Mouse (Mus musculus) thymus, postnatal 4 days (tissue): ENCODE data around the gene Fbxo41.
A peak's percentile ranks its signal among the peaks of the same experiment; 100 is the strongest.
"Not testable (repeated sequence)": the region's sequence is repeated elsewhere in the genome, so short reads cannot be mapped to it uniquely, and the experiment has no call there.

Experiments used
- DNase-seq: peaks from one replicate; pipeline ENCODE4 v3.0.0; 2021

Gene Fbxo41

DNA sequence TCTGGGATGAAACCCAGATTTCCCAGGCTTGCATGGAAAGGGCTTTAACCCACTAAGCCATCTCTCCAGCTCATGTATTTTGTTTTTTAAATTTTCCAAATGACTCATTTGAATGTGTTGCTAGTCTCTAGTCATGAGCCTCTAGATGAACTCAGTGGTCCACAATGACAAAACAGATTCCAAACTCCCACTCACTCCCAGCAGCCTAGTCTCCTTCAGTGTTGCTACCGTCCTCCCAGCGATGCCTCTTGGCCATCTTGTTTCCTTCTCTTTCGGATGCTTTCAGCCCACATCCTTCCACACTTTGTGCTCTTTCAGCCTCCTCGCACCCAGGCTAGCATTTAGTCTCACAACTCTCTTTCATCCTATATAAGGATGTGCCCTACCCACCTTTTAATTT lies 12.5 kb downstream of the Fbxo41 start:
- DNase-seq: no peak

DNA sequence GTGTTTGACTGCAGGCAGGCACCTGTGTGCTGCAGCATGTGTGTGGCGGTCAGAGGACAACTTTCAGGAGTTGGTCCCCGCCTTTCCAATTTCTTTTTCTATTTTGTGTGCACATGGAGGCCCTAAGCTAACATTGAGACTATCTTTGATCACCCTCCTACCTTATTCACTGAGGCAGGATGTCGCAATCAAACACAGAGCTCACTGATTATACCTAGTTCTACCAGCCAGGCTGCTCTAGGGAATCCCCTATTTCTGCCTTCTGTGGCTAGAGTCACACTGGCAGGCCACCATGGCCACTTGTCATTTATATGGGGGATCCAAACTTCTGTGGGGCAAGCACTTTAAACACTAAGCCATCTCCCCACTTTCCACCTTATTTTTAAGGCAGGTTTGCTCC lies 13.1 kb downstream of the Fbxo41 start:
- no peak for DNase-seq

DNA sequence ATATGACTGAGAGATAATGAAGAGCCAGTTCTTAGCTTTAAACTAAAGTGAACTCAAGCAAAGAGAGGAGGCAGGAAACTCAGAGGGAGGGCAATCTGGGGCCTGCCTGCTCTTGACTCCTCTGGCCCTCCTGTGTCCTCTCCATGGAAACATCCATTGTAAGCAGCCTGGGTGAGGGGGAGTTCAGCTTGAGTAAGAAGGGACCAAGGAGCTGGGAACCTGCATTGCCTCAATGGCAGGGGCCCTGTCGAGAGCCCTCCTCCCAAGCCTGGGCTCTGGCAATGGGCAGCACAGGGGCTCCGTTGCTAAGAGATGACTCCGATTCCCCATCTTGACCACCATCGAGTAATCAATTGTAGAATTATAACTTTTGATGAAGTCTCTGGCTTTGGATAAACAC lies 14.3 kb downstream of the Fbxo41 start:
- no peak for DNase-seq

DNA sequence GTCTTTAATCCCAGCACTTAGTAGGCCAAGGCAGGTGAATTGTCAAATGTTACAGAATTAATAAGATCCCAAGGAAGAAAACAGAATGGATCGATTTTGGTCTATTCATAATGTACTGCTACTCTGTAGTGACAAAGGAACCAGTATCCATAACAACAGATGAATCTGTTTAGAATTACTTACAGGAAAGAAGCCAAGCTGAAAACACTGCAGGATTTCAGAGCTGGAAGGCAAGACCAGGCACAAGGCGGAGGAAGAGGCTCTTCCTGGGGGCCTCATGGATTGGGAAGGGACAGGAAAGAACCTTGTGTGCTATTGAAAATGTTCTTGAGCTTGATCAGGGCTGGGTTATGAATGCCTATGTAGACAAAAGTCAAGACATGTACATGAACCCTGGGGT lies 17.1 kb downstream of the Fbxo41 start:
- DNase-seq: no peak

DNA sequence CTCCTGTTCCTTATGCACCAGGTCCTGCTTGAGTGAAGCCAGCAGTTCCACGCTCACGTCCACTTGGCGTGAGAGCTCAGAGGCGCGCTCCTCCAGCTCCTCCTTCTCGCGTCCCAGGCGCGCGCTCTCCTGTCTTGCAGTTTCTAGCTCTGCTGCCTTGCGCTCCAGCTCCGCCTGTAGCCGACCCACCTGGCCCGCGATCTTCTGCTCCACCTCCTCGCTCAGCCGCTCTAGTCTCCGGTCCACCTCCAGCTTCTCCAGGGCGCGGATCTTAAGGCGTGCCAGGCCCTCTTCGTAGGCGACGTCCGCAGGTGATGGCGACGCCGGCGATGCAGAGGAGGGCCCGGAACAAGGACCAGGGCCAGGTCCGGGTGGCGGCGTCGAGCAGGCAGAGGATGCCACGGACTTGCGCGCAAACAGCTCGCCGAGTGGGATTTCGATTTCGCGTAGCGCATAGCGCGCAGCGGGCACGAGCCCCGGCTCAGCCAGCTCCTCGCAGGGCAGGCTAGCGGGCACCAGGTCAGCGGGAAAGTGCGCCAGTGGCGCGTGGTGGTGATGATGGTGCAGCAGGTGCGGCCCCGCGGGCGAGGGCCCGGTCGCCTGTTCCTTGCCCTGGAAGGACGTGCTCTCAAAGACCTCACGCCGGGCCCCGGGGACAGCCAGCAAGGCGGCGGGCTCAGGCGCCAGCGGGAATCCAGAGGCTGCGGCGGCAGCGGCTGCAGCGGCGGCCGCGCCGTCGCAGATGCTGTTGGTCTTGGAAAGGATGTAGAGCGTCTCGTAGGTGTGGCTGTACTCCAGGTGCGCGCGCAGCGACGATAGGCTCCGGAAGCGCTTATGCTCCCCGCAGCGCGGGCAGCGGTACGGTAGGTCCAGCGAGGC lies 18.7 kb downstream of the Fbxo41 start:
- peak; percentile 62 for DNase-seq

DNA sequence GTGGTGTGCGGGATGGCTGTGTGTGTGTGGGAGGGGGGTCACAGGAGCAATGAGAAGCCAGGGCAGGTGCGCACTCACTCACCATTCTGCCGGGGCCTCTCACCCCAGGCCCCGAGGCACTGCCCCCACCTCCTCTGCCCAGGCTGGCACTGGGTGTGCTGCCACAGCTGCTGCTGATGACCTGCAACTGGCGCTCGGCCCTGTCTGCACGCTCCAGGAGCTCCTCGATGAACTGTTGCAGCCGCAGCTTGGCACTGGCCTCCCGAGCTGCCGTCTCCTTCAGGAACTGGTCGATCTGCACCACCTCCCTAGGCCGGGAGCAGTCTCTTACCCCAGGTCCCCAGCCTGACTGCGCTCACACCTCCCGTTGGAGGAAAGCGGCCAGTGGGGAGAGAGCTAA lies 22.1 kb downstream of the Fbxo41 start:
- no peak for DNase-seq

DNA sequence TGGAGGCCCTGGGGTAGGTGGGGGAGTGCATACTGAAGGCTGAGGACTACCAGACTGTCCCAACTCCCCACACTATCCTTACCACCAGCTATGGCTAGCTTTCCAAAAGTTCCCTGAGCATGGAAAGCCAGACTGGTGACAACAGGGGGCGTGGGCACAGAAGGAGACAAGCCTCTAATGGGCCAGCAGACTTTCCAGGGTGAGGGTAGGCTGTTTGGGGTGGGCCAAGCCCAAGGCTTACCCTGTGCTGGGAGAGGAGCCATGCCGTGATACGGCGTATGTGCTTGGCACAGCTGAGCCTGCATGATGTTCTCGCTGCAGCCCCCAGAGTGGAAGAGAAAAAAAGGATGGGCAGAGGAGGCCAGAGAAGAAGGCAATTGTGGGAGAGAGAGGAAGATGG lies 22.8 kb downstream of the Fbxo41 start:
- DNase-seq: no peak

DNA sequence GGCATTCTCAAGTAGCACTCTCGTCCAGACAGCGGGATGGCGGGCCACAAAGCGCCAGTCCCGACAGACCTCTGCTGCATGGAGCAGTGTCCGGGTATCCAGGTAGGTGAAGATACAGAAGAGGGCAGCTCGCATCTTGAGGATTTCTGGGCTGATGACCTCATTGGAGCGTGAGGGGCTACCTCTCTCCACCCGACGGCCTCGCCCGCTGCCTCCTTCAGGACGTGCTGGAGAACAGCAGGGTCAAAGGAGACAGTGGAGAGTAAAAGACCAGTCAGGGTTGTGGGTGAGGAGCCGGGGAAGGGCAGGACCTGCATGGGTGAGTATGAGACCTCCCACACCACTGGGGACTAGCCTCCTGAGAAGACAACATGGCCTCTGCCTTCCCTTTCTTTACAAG lies 24.4 kb downstream of the Fbxo41 start:
- DNase-seq: no peak

DNA sequence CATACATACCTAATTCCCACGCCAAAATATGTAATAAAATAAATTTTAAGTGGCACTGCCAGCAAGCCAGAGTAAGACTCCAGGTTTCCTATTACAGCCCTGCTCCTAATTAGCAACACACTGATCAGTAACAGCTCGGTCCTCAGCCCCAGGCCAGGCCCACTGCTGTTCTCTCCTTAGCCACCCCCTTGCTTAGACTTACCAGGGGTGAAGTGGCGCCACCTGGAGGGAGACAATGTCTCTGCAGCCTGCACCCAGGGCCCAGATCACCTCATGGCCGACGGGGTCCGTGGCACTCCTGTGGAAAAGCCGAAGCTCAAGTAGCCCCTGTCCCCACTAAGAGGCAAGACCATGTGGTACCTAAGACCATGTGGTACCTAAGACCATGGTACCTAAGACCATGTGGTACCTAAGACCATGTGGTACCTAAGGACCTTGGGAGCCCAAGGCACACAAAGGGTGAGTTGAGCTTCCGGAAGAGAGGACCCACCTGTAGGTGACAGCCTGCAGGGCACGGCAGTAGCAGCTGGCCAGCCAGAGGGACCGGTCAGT lies 25.4 kb downstream of the Fbxo41 start:
- DNase-seq: peak; percentile 69

DNA sequence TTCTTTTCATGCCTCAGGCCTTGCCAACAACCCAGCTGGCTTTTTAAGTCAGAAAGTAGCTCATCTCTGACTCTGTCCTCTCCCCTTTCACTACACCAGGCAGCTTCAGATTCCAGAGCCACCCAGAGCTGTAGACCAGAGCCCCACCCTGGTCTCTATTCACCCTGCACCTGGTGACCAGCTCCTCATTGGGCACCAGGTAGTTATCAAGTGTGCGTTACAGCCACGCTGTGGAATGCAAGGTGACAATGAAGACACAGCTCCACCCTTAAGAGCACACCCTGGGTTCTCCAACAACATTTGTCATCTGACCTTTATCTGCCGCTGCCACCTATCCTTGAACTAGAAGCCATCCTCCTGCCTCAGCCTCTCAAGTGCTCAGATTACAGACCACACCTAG lies 27.2 kb downstream of the Fbxo41 start:
- no peak for DNase-seq

DNA sequence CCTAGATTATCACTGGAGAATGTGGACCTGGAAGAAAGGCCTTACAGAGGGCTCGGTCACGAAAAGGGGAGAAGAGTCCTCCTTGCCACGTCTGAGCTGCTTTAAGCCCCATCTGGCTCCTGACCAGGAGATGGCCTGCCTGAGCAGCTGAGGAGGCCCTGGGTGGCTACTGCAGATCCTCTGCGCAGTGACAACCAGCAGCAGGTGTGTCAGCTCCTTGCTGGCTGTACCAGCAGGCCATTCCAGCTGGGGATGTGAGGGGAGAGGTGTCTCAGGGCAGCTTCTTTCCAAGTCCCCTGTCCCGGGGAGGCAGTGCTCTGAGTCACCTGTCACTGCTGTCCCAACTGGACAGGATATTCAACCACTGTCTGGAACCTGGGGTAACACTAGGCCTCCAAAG lies 30.3 kb downstream of the Fbxo41 start:
- no peak for DNase-seq

DNA sequence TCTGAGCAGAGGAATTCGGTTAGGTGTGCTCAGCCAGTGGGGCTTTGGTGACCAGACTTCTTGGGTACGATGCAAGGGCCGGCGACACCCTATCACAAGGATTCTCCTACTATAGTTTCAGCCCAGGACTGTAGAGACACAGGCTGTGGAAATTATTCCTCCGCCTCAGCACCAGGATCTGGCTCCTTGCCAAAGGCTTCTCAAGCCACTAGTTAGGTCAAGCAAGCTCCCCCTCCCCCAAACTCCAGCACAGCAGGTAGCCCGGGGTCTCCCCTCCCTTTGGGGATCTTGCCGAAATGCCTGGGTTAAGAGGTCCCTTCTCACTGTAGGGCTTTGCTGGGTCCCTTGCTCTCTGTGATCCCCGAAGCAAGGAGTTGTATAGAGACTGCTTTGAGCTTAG lies 30.8 kb downstream of the Fbxo41 start:
- no peak for DNase-seq

DNA sequence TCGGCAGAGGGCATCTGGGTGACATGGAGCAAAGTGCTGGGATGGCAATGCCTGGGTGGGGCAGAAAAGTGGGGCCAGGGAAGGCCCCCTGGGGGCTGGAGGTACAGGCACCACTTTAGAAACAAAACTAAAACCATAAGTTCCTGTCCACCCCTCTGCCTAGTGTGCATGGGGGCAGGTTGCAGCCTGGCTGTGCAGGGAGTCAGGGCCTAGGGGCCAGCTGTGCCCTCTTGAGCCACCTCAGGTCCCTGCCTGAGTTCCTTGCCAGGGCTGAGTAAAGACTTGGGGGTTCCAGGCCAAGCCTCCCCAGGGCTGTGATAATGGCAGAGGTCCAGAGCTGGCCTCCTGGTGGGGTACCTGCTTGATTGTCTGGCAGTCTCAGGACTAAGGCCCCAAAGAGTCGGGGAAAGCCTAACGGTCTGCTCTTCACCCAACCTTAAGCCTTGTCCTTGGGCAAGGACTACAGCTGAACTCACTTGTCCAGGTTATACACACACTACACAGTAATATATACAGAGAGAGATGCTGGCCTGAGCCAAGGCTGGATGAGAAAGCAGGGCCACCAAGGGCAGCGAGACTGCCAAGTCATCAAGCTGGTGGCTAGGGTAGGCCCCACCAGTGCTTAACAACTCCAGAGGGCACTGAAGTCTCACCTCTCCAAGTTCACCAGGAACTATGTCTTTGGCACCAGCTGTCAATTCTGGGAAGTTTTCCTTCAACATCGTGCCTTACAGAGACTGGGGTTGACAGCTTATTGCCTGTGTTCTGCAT lies 32.9 kb downstream of the Fbxo41 start:
- DNase-seq: no peak

DNA sequence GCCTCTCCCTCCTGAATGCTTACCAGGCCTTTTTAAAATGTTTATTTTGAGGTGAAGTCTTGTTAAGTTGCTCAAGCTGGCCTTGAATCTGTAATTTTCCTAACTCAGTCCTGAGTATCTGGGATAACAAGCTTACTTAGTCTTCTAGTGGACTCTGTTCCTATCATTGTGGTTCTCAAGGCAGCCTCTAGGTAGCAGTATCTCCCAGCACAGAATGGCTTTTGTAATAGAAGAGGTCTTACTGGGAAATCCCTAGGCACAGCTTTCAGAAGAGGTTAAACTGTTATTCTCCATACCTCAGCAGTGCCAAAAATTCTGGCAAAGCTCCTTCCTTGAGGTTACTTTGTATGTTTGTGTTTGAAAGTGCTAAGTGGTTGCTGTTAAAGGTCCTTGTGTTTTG lies 37.4 kb downstream of the Fbxo41 start:
- DNase-seq: no peak

DNA sequence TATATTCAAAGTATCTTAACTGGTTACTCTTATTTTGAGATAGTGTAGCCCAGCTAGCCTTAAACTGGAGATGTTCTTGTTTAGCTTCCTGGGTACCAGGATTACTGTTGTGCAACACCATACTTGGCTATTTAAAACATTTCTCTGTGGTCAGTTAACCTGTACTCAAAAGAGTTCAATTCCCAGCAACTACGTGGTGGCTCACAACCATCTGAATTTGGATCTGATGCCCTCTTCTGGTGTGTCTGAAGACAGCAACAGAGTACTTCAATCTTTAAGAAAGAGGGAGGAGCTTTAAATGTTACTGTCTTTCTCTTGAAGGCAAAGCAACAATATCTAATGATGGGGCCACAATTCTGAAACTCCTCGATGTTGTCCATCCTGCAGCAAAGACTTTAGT lies 43.2 kb downstream of the Fbxo41 start:
- DNase-seq: no peak

DNA sequence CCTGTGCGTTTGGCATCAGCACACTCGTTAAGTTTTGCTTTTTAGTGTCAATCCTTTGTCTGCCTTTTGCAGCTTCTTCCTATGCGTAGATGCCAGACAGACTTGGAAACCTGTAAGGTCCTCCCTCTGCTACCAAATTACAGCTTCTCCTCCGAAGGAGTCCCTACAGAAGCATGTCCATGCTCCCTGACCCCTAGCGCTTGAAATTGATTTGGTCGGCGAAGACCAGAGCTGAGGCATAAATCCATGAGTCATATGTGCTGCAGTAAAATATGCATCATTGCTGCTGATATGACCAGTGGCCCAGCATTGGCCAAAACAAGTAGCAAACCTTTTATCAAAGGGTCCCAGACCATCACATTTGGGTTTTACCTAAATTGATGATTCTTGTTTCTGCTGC lies 50.0 kb downstream of the Fbxo41 start:
- DNase-seq: no peak

DNA sequence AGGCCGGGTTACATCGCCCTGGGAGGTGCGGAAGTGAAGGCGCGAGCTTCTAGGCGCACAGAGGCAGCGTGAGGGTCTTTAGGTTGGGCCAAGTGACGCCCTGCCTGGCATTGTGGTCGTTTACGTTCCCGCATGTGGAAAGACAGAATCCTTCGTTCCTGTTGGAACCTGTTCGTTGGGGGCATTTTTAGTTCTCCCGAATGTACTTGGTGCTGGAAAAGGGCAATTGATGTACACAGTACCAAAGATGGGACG lies 50.5 kb downstream of the Fbxo41 start:
- no peak for DNase-seq

DNA sequence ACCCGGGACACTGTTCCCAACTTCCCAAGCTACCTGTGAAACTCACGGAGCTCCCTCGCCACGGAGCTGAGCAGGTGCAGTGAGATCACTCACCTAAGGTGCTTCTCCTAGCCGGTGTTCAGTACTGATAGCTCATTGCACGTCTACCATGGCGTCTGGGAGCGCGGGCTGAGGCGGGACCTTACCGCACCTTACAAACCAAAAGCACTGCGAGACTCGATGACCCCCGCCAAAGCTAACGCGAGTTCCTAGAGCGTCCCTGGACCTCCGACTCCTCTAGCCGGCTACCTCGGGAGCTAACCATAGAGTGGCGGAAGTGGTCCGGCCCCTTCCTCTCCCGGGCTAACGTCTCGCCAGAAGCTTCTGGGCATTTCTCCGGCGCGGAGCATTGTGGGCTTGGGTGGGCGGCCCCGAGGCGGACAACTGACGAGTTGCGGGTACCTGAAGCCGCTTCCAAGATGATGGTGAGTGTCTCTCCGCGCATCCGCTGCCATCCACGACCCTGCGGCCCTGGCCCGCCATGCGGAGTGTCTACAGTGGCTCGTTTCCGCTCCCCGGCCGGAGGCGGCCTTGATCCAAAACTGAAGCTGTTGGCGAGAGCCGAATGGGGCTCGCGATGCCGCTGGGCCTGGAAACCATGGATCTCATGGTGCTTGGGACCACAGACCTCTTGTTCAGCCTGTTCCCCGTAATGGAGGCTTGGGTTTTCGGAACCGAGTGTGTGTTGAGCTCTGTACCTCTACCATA lies 51.0 kb downstream of the Fbxo41 start, which contains the start of gene Pradc1:
Pradc1 (minus strand) TSS at position 307 of the 747 bp plus-strand sequence.
- peak; percentile 92 for DNase-seq

DNA sequence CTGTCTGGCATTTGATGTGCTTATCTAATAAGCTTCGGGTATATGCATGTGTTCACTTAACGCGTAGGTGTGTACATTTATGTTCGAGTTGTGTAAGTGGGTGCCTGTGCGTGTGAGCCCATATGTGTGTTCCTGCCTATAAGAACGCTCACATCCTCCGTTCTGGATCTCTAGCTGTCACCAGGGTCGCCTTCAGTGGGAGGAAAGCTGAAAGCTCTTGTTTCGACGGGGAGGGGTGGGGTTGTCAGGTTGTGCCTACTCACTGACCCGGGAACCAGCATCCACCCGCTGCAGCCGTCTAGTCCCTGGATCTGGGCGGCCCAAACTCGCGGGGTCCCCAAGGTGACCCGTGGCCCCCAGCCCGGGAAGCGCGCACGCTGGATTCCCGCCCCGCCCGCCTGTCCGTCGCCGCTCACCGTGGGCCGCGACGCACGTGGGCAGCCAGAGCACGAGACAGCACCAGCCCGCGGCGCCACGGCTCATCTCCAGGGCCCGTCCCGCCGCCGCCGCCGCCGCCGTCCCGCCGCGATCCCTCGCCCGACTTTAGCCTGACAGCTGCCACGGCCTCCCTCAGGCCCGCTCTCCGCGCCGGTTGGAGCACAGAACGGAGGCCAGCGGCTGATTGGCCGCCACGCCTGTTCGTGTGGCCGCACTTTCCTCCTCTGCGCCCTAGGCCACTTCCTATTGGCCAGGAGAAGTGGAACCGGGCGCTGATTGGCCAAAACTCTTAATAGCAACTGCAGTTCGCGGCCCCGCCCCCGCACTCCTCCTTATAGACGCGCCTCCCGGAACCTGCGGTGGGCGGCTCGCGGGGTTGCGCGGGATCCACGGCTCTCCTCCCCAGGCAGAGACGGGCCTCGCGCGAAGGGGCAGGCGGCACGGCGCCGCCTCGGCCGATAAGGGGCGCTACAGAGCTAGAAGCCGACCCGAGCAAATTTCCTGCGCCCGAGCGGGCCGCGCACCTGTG lies 51.8 kb downstream of the Fbxo41 start, which contains the start of gene Cct7:
Cct7 (plus strand) TSS at position 818 of the 967 bp plus-strand sequence.
- DNase-seq: peak; percentile 98

DNA sequence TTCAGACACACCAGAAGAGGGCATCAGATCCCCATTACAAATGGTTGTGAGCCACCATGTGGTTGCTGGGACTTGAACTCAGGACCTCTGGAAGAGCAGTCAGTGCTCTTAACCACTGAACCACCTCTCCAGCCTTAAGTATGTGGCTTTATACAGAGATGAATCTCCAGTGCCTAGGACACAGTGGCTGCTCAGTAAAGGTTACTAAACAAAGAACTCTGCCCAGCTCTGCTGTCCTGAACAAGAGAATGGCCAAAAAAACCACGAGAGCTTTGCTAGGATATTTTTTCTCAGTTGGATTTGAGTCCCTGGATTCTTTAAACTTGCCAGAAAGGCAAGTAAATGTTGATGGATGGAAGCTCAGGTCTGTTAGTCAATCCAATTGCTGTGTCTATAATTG lies 52.7 kb downstream of the Fbxo41 start:
- DNase-seq: not testable (repeated sequence)

DNA sequence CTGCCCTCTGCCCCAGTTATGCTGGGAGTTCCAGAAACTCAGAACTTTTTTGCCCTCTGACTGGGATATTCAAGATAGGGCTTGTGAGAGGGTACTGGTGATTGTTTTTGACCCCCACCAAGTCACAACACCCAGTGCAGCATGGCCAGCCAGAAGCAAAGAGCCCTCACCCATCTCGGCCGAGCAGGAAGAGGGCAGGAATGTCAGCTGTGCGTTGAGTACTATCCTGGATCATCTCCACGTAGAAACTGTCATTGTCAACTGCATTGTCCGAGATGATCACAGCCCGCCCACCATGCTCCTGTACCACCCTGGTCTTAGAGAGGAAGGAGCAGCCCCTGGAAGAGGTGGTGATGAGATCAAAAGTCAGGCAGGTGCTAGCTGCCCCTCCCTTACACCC lies 55.4 kb downstream of the Fbxo41 start:
- no peak for DNase-seq

DNA sequence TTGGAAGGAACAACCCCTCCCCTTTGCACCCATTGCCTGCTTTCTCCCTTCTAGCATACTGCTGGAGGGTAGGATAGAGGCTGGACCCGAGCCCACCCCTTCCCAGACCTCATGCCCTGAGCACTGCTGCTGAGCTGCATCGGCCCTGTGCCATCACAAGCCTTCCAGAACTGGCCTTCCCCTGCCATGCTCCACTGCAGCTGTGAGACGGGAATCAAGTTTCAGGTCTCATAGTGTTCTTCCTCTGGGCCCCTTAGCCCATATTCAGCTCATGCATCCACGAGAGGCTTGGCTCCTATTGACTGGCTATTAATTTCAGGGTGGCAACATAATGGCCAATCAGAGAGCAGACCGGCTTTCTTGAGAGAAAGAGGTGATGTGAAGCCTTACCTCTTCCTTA lies 57.5 kb downstream of the Fbxo41 start:
- no peak for DNase-seq
